Mouse (Mus musculus): Measurements from ENCODE around the gene Zcwpw1.
"Not testable (repeated sequence)": the region's sequence is repeated elsewhere in the genome, so short reads cannot be mapped to it uniquely, and the experiment has no call there.

The Zcwpw1 gene

GRCm38 (mm10) chr5:137833500-137833899 is 45.9 kb downstream of the Zcwpw1 start:
- no peak for DNase-seq (ENCODE audit: low spot score in 2 of 2)

DNA sequence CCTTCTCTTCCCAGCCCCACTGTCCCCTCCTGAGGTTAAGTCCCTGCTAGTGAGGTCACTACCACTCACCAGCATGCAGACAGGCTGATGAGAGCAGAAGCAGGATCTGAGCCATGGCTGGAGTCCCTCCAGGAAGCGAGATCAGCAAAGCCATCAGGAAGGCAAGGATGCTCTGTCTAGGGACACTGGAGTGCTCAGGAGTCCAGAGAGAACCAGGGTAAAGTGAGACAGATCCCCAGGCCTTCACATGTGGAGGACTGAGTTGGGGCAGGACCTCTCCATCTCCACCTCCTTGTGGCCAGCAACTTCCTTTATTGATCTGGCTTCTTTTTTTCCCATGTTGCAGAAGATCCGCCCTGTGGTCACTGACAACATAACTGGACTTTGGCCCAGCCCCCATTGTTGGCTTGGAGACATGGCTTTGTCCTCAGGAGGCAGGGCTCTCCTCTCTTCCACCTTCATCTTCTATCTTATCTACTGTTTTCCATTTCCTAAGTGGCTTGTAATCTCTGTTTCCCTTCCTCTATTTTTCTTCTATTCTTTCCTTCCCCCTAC is 48.4 kb downstream of the Zcwpw1 start, which contains the start of gene Pilra:
Gene Pilra, minus strand, starts transcription at position 316 of the 555 bp plus-strand sequence.
- not testable (repeated sequence) for DNase-seq (ENCODE audit: low spot score in 2 of 2)

DNA sequence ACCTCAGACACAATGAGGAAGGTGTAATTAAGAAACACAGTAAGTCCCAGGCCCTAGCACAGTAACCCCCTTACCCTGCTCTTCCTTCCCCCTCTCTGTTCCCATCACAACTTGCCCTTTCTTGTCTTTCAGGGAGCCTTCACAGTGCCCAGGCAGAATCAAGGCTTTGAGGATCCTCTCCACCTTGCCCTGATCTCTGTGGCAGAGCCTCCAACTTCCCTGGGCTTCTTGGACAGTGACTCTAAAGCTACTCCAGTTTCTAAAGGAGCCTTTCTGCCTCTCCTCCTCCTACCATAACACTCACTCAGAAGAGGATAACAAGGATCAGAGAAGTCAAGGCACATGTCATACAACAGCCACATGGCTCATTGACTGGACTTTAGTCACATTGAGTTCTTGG is 49.0 kb downstream of the Zcwpw1 start:
- DNase-seq (ENCODE audit: low spot score in 2 of 2): no peak

DNA sequence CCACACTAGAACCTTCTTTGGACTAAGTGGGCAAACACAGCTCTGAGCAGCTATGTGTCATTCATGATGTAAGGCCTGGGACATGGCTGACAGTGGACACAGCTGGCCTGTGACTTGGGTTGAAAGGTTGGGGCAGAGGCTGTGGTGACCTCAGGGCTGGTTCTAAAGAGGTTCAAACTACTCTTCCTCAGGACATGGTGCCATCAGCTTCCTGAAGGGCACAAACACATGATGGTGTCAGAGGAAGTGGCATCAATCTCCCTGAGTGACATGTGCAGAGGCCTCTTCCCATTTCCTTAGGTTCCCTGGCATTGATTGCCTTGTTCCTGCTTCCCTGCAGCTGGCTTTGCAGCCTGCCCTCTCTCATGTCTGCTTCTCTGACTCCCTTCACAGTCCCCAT is 49.5 kb downstream of the Zcwpw1 start:
- not testable (repeated sequence) for DNase-seq (ENCODE audit: low spot score in 2 of 2)

DNA sequence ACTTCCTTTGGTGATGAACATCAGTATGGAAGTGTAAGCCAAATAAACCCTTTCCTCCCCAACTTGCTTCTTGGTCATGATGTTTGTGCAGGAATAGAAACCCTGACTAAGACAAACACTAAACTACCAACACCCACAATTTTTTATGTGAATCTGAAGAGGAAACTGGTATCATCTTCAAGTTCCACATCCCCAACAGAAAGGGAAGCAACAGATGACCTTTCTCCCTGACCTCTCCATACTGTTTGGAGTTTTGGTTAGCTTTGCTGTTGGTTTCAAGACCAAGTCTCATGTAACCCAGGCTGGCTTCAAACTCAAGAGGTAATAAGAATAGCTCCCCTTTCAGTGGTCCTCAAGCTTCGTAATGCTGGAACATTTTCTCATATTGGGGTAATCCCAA is 62.7 kb downstream of the Zcwpw1 start:
- DNase-seq (ENCODE audit: low spot score in 2 of 2): not testable (repeated sequence)

DNA sequence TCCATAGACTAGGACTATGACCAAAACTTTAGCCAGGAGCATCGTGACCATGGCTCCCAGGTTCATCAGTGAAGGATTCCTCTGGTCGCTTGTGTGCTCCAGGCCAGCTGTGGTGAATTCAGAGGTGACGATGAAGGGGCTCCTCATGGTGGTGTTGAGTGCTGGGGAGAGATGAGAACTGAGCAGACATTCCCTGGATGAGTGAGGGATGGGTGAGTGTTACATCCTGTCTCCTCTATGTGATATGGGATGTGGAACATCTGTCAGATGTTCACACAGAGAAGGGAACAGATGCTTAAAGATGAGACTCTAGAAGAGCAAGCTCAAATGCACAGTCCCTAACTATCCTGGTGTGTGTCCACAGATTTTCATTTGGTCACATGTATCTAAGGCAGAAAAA is 67.3 kb downstream of the Zcwpw1 start:
- not testable (repeated sequence) for DNase-seq (ENCODE audit: low spot score in 2 of 2)

- DNase-seq (ENCODE audit: low spot score in 2 of 2): not testable (repeated sequence)
These were observed 69.3 kb downstream of the Zcwpw1 start for GRCm38 (mm10) chr5:137856870-137857269.

- not testable (repeated sequence) for DNase-seq (ENCODE audit: low spot score in 2 of 2)
These were observed 70.5 kb downstream of the Zcwpw1 start, which contains the start of gene Pilrb1 for GRCm38 (mm10) chr5:137857960-137858710. Gene Pilrb1 (minus strand): TSS chr5:137858106.

DNA sequence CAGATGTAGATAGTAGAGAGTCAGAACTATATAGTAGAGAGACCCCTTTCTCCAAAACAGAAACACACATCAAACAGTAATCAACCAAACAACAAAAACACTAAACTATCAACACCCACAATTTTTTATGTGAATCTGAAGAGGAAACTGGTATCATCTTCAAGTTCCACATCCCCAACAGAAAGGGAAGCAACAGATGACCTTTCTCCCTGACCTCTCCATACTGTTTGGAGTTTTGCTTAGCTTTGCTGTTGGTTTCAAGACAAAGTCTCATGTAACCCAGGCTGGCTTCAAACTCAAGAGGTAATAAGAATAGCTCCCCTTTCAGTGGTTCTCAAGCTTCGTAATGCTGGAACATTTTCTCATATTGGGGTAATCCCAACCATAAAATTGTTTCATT is 76.4 kb downstream of the Zcwpw1 start:
- DNase-seq (ENCODE audit: low spot score in 2 of 2): not testable (repeated sequence)

- not testable (repeated sequence) for DNase-seq (ENCODE audit: low spot score in 2 of 2)
These were observed 81.0 kb downstream of the Zcwpw1 start for GRCm38 (mm10) chr5:137868600-137868999.

GRCm38 (mm10) chr5:137871644-137872380 is 84.2 kb downstream of the Zcwpw1 start, which contains the start of gene Pilrb2:
Gene Pilrb2 (minus strand): TSS chr5:137871815.
- DNase-seq (ENCODE audit: low spot score in 2 of 2): not testable (repeated sequence)

Data from spleen, postnatal 14 days (tissue).